Mouse (Mus musculus) lung, embryonic 15.5 days (tissue): ENCODE measurements at regions not wholly inside any gene's neighbourhood (a gene's known extent, or its start where the extent isn't known, plus 50 kb on each side); places are given as distances from the start of the nearest gene placed in this dataset.
A peak's percentile ranks its signal among the peaks of the same experiment; 100 is the strongest.

ENCODE experiments used
- ATAC-seq: fragments of 200-750 bp; cut with Nextera tagmentation; 2 replicates; pipeline ENCODE4 v1.8.0; 2017; ENCODE audit warnings: moderate number of reproducible peaks, borderline replicate concordance; ENCODE audit not compliant: low FRiP score, low TSS enrichment; ENCODE audit errors: extremely low read depth
- H3K27ac ChIP-seq: fragments of 300-500 bp; sonication (generic); 2 replicates; pipeline ENCODE4 v1.5.1; 2015; ENCODE audit warnings: moderate library complexity, mild to moderate bottlenecking, inconsistent platforms
- H3K27me3 ChIP-seq: fragments of 300-500 bp; sonication (generic); 2 replicates; pipeline ENCODE4 v1.6.1; 2015; ENCODE audit warnings: inconsistent platforms
- H3K36me3 ChIP-seq: fragments of 300-500 bp; sonication (generic); 2 replicates; pipeline ENCODE4 v1.6.1; 2015; ENCODE audit warnings: inconsistent platforms
- H3K4me1 ChIP-seq: fragments of 300-500 bp; sonication (generic); 2 replicates; pipeline ENCODE4 v1.6.1; 2015; ENCODE audit warnings: inconsistent platforms
- H3K4me2 ChIP-seq: fragments of 300-500 bp; sonication (generic); 2 replicates; pipeline ENCODE4 v1.6.1; 2015; ENCODE audit warnings: inconsistent platforms, mild to moderate bottlenecking, moderate library complexity
- H3K4me3 ChIP-seq: fragments of 300-500 bp; sonication (generic); 2 replicates; pipeline ENCODE4 v1.5.1; 2015; ENCODE audit warnings: mild to moderate bottlenecking, inconsistent platforms
- H3K9ac ChIP-seq: fragments of 300-500 bp; sonication (generic); 2 replicates; pipeline ENCODE4 v1.6.1; 2015; ENCODE audit warnings: inconsistent platforms
- H3K9me3 ChIP-seq: fragments of 300-500 bp; sonication (generic); 2 replicates; pipeline ENCODE4 v1.6.1; 2016; ENCODE audit warnings: inconsistent platforms
- WGBS: fragments of 180-500 bp; shearing (Covaris S2); methylation state at CpG from one replicate; pipeline ENCODE4 v1.1.7; 2015; 5-methylcytosine and 5-hydroxymethylcytosine counted together

- Histone ChIP-seq H3K4me2 (no peak overlapping the region), H3K4me3 (no peak overlapping the region), H3K27me3 (no peaks in the 10 kb centered on the region), H3K36me3 (no peaks in the 10 kb centered on the region), H3K9me3 (no peaks in the 10 kb centered on the region), H3K9ac (no peak overlapping the region), H3K27ac (peak overlapping the region; percentile 33; the same call in 1 of the 2 replicates), H3K4me1 (no peaks in the 10 kb centered on the region)
- WGBS, result 43% methylated on average over 4 of the region's 4 CpGs
- ATAC-seq, result no peak
Measured at GRCm38 (mm10) chrX:12855425-12855824, 93.6 kb upstream of the Med14 start.

DNA sequence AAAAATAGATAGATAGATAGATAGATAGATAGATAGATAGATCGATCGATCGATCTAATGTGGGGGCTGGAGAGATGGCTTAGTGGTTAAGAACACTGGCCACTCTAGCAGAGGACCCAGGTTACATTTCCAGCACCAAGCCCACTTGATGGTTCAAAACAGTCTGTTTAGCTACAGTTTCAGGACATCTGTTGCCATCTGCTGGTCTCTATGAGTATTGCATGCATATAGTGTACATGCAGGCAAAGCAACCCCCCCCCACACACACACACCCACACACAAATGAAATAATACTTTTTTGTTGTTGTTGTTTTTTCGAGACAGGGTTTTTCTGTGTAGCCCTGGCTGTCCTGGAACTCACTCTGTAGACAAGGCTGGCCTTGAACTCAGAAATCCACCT is 89.8 kb upstream of the Med14 start:
- H3K4me1 ChIP-seq, result no peaks in the 10 kb centered on the region
- ATAC-seq, result no peak
- no peak overlapping the region for H3K4me3 ChIP-seq
- H3K36me3 ChIP-seq, result no peaks in the 10 kb centered on the region
- no peaks in the 10 kb centered on the region for H3K27me3 ChIP-seq
- H3K27ac ChIP-seq, result no peak overlapping the region
- H3K9me3 ChIP-seq, result no peaks in the 10 kb centered on the region
- no peak overlapping the region for H3K4me2 ChIP-seq
- H3K9ac ChIP-seq, result no peak overlapping the region
- WGBS, result 74% methylated on average over 4 of the region's 4 CpGs

DNA sequence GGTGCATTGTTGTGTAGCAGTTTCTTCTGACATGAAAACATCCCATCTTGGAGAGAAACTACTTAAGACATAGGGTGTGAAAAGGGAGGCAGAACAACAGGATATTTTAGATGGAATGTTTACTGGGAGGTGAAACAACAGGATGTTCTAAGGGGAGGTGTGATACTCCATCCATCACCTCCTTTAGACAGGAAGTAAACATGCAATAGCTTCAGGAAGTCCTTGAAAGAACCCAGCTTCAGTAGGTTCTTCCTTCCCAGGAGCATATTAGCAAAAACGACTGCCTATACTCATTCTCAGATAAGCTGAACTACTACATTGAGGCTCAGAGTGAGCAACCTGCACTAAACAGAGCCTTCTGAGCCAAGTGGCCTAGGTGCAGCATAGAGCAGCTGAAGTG is 82.6 kb upstream of the Med14 start:
- H3K4me1 ChIP-seq, result 0 out of 2 replicates have a peak, but pooled peaks cover 3% of the 10 kb centered on the region
- no peak overlapping the region for H3K4me2 ChIP-seq
- H3K27me3 ChIP-seq, result no peaks in the 10 kb centered on the region
- no peak overlapping the region for H3K4me3 ChIP-seq
- no peak overlapping the region for H3K9ac ChIP-seq
- H3K36me3 ChIP-seq, result no peaks in the 10 kb centered on the region
- no peak overlapping the region for H3K27ac ChIP-seq
- ATAC-seq, result no peak
- no peaks in the 10 kb centered on the region for H3K9me3 ChIP-seq
- WGBS, result 26% methylated on average over 1 of the region's 1 CpGs

GRCm38 (mm10) chrX:12841021-12841325 is 79.1 kb upstream of the Med14 start:
- Histone ChIP-seq H3K9ac (no peak overlapping the region), H3K4me1 (peaks cover 3% of the 10 kb centered on the region; the same call in 1 of the 2 replicates), H3K36me3 (no peaks in the 10 kb centered on the region), H3K27me3 (no peaks in the 10 kb centered on the region), H3K4me3 (no peak overlapping the region), H3K27ac (peak overlapping the region; percentile 89; the same call in 1 of the 2 replicates), H3K9me3 (no peaks in the 10 kb centered on the region), H3K4me2 (no peak overlapping the region)
- ATAC-seq, result no peak
- 65% methylated on average over 3 of the region's 3 CpGs for WGBS

DNA sequence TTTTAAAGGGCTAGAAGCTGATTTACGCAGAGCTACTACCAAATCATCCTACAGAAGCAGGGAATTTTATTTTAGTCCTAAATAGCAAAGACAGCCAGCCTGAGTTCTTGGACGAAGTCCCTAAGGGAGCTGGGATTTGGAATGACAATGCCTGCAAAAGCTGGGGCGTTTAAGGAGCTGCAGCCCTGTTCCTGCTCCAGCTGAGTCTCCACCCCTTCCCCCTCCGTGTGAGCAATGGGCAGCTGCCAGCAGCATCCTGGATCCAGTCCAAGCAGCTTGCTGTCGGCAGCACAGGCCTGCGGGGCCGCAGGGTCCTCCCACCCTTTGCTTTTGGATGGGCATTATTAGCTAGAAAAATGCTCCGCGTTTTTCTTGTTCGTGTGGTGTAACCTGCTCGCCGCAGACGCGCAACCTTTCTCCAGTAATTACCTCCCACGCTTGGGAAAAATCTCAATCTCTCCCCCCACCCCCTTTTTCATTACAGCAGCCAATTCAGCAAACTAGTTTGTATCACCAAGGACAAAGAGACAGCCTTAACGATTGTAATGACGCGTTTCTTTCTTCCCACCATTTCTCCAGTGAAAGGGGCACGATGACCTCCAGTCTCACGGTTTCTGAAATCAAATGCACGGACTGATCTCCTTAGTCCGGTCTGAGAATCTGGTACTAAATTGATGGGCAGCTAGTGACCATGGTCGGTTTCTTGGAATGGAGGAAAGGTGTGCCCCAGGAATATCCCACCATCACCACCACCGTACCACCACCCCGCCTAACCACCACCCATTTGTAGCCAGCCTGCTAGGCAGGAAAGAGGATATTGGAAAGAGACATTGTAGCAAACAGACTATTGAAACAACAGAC is 78.5 kb upstream of the Med14 start:
- ATAC-seq, result peak; percentile 79
- peak overlapping the region; percentile 13; the same call in 1 of the 2 replicates for H3K9ac ChIP-seq
- H3K4me3 ChIP-seq, result peak overlapping the region; percentile 35
- H3K36me3 ChIP-seq, result no peaks in the 10 kb centered on the region
- H3K27me3 ChIP-seq, result no peaks in the 10 kb centered on the region
- H3K9me3 ChIP-seq, result no peaks in the 10 kb centered on the region
- peaks cover 3% of the 10 kb centered on the region; the same call in 1 of the 2 replicates for H3K4me1 ChIP-seq
- peak overlapping the region; percentile 52 for H3K4me2 ChIP-seq
- 19% methylated on average over 25 of the region's 25 CpGs for WGBS
- H3K27ac ChIP-seq, result peak overlapping the region; percentile 89

DNA sequence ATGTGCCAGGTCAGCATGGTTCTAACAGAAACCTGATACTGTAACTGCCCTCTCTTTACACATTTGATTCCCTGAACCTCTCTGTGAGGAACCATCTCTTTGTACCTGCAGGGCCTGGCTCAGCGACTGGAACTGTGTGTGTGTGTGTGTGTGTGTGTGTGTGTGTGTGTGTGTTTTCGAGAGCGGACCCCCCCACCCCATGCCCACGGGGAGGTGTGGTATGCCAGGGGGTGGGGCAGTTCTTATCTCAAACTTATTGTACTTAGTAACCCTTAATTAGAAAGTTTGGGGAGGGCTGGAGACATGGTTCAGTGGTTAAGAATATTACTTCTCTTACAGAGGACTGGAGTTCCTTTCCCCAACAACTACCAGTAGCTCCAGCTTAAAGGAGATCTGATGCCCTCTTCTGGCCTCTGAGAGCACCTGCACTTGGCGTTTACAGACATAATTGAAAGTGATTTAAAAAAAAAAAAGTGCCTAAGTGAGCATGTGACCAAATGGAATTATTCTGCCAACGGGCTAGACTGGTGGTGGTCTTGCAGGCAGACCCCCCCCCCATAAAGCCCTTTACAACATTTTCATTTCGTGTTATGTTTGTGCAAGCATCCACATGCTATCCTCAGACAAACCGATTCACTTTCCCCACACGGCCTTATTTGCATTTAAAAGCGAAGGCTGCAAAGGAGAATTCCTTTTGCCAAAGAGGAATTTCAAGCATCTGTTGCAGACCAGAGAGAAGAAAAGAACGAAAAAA is 77.7 kb upstream of the Med14 start:
- Histone ChIP-seq H3K4me1 (peaks cover 3% of the 10 kb centered on the region; the same call in 1 of the 2 replicates), H3K4me3 (peak overlapping the region; percentile 35), H3K9me3 (no peaks in the 10 kb centered on the region), H3K4me2 (peak overlapping the region; percentile 52), H3K36me3 (no peaks in the 10 kb centered on the region), H3K27ac (peak overlapping the region; percentile 89), H3K27me3 (no peaks in the 10 kb centered on the region), H3K9ac (peak overlapping the region; percentile 13; the same call in 1 of the 2 replicates)
- ATAC-seq, result peak; percentile 56; the same call in 1 of the 2 replicates
- 11% methylated on average over 11 of the region's 11 CpGs for WGBS

DNA sequence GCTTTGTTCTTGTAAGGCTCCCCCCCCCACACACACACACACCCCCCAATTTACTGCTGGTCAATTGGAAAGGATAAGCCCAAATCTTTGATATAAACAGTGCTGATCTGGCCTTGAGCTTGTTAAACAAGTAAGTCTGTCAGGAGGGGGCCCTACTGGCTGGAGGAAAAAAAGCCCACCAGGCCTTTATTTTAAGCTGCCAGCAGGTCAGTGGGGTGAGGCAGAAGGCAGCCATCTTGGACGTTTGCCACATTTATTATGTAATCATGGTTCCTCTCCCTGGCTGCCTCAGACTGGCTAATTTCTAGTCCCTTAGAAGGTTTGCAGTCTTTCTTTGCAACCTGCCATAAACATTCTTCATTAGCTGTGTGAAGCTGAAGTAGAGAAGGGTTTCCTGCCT is 75.9 kb upstream of the Med14 start:
- Histone ChIP-seq H3K4me1 (peaks cover 3% of the 10 kb centered on the region; the same call in 1 of the 2 replicates), H3K27me3 (no peaks in the 10 kb centered on the region), H3K9me3 (no peaks in the 10 kb centered on the region), H3K4me2 (no peak overlapping the region), H3K4me3 (no peak overlapping the region), H3K36me3 (no peaks in the 10 kb centered on the region), H3K9ac (no peak overlapping the region), H3K27ac (peak overlapping the region; percentile 57)
- peak; percentile 71; the same call in 1 of the 2 replicates for ATAC-seq
- WGBS, result 29% methylated on average over 1 of the region's 1 CpGs

DNA sequence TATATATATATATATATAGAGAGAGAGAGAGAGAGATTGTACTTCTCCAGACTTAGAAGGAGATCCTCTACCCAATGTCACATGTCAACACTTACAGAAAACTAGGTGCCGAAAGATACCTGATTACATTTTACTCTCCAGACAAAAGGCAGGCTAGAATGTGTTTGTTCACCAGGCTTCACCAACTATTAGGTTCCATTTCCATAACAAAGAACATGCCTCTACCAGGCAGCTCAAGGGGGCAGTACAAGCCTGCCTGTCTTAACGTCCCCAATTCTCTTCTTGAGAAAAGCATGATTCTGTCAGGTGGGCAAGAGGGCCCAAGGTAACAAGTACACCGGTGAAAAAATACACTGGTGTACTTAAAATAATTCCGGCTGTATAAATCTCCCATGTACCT is 72.8 kb upstream of the Med14 start:
- H3K9me3 ChIP-seq, result no peaks in the 10 kb centered on the region
- WGBS, result 66% methylated on average over 4 of the region's 4 CpGs
- no peaks in the 10 kb centered on the region; the same call in 1 of the 2 replicates for H3K4me1 ChIP-seq
- no peak overlapping the region for H3K4me3 ChIP-seq
- no peaks in the 10 kb centered on the region for H3K27me3 ChIP-seq
- H3K36me3 ChIP-seq, result no peaks in the 10 kb centered on the region
- no peak overlapping the region for H3K27ac ChIP-seq
- no peak overlapping the region for H3K9ac ChIP-seq
- no peak overlapping the region for H3K4me2 ChIP-seq
- ATAC-seq, result no peak

DNA sequence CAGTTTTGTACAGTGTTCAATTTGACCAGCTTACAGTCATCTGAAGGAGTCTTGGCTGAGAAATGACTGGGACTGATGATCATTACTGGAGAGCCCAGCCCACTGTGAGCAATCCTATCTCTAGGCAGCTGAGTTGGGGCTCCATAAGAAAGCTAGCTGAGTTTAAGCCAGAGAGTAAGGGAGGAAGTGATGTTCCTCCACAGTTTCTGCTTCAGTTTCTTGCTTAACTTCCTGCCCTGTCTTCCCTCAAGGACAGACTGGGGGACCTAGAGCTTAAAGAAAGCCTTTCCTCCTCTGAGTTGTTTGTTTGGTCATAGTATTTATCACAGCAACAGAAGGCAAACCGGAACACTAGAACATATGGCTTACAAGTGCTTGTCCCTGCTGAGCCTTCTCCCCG is 70.8 kb upstream of the Med14 start:
- H3K27ac ChIP-seq, result no peak overlapping the region
- H3K36me3 ChIP-seq, result no peaks in the 10 kb centered on the region
- ATAC-seq, result no peak
- no peak overlapping the region for H3K4me3 ChIP-seq
- no peak overlapping the region for H3K4me2 ChIP-seq
- 87% methylated on average over 2 of the region's 2 CpGs for WGBS
- no peak overlapping the region for H3K9ac ChIP-seq
- H3K27me3 ChIP-seq, result no peaks in the 10 kb centered on the region
- H3K4me1 ChIP-seq, result no peaks in the 10 kb centered on the region
- no peaks in the 10 kb centered on the region for H3K9me3 ChIP-seq

GRCm38 (mm10) chrX:12829165-12829564 is 67.3 kb upstream of the Med14 start:
- Histone ChIP-seq H3K4me1 (no peaks in the 10 kb centered on the region), H3K27ac (no peak overlapping the region), H3K4me3 (no peak overlapping the region), H3K27me3 (no peaks in the 10 kb centered on the region), H3K9ac (no peak overlapping the region), H3K9me3 (no peaks in the 10 kb centered on the region), H3K4me2 (no peak overlapping the region), H3K36me3 (no peaks in the 10 kb centered on the region)
- 53% methylated on average over 3 of the region's 3 CpGs for WGBS
- ATAC-seq, result no peak

DNA sequence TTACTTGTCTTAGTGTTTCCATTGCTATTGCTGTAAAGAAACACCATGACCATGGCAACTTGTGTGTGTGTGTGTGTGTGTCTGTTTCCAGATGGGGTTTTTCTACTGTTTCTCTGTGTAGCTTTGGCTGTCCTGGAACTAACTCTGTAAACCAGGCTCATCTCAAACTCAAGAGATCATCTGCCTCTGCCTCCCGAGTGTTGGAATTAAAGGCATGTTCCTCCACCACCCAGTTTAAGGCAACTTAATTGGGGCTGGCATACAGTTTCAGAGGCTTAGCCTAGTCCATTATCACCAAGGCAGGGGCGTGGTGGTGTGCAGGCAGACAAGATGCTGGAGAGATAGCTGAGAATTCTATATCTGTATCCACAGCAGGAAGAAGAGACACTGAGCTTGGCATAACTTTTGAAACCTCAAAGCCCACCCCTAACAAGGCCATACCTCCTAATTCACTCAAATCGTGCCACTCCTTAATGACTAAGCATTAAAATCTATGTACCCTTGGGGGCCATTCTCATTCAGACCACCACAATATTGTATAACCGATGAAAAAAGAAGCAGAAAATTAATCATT is 65.5 kb upstream of the Med14 start:
- Histone ChIP-seq H3K36me3 (no peaks in the 10 kb centered on the region), H3K9ac (no peak overlapping the region), H3K4me2 (no peak overlapping the region), H3K27ac (no peak overlapping the region), H3K9me3 (no peaks in the 10 kb centered on the region), H3K27me3 (no peaks in the 10 kb centered on the region), H3K4me1 (no peaks in the 10 kb centered on the region), H3K4me3 (no peak overlapping the region)
- 81% methylated on average over 4 of the region's 4 CpGs for WGBS
- no peak for ATAC-seq

GRCm38 (mm10) chrX:12826646-12827045 is 64.8 kb upstream of the Med14 start:
- H3K4me2 ChIP-seq, result no peak overlapping the region
- no peak overlapping the region for H3K4me3 ChIP-seq
- no peaks in the 10 kb centered on the region for H3K4me1 ChIP-seq
- H3K36me3 ChIP-seq, result no peaks in the 10 kb centered on the region
- 75% methylated on average over 4 of the region's 4 CpGs for WGBS
- no peak overlapping the region for H3K27ac ChIP-seq
- H3K9ac ChIP-seq, result no peak overlapping the region
- H3K27me3 ChIP-seq, result no peaks in the 10 kb centered on the region
- H3K9me3 ChIP-seq, result no peaks in the 10 kb centered on the region
- no peak for ATAC-seq
